Mouse (Mus musculus) liver, embryonic 14.5 days (tissue): Measurements from ENCODE around the gene Selenoh. TPM values are rescaled to one million over a fixed set of nuclear protein-coding genes. Genes with fewer than 3 reads are reported as not detected.
"Not testable (repeated sequence)": the region's sequence is repeated elsewhere in the genome, so short reads cannot be mapped to it uniquely, and the experiment has no call there.

Source experiments
- ATAC-seq: fragments of 200-750 bp; cut with Nextera tagmentation; 2 replicates; pipeline ENCODE4 v1.8.0; 2017; ENCODE audit warnings: moderate number of reproducible peaks, mild to moderate bottlenecking, moderate library complexity; ENCODE audit not compliant: insufficient read depth
- DNase-seq, 3 experiments: peaks; one replicate each; pipeline ENCODE4 v3.0.0-alpha.2; 2012 to 2013; ENCODE audit warnings: low read depth in 3 of 3, low spot score in 3 of 3
- H3K27ac ChIP-seq: fragments of 300-500 bp; sonication (generic); 2 replicates; pipeline ENCODE4 v1.5.1; 2014; ENCODE audit warnings: moderate library complexity, mild to moderate bottlenecking, control low read depth, inconsistent platforms
- H3K27me3 ChIP-seq: fragments of 300-500 bp; sonication (generic); 2 replicates; pipeline ENCODE4 v1.6.1; 2014; ENCODE audit warnings: mild to moderate bottlenecking, low read length, moderate library complexity; ENCODE audit not compliant: control insufficient read depth, insufficient read depth
- H3K36me3 ChIP-seq: fragments of 300-500 bp; sonication (generic); replicated peaks from 2 replicates; pipeline ENCODE4 v1.6.1; 2014; ENCODE audit warnings: low read depth; ENCODE audit not compliant: control insufficient read depth, insufficient read depth
- H3K4me1 ChIP-seq, 2 experiments: fragments of 200-500 bp in 1 of 2; fragments of 300-500 bp in 1 of 2; sonication (generic) in 1 of 2; replicated peaks; 2 replicates each; pipeline ENCODE4 v1.6.1; 2012 to 2014; ENCODE audit warnings: antibody characterized with exemption in 1 of 2, inconsistent platforms in 1 of 2, low read length in 1 of 2; ENCODE audit not compliant: control insufficient read depth in 2 of 2, insufficient read depth in 2 of 2
- H3K4me2 ChIP-seq: fragments of 300-500 bp; sonication (generic); 2 replicates; pipeline ENCODE4 v1.6.1; 2014; ENCODE audit warnings: low read depth, mild to moderate bottlenecking, control low read depth, moderate library complexity
- H3K4me3 ChIP-seq, 2 experiments: fragments of 200-500 bp in 1 of 2; fragments of 300-500 bp in 1 of 2; sonication (generic) in 1 of 2; 2 replicates each; pipeline ENCODE4 v1.5.1; 2012 to 2014; ENCODE audit warnings: low read depth in 2 of 2, low read length in 2 of 2, mild to moderate bottlenecking in 2 of 2, control low read depth in 1 of 2, inconsistent platforms in 1 of 2, moderate library complexity in 1 of 2; ENCODE audit not compliant: insufficient read depth in 1 of 2
- H3K9ac ChIP-seq: fragments of 300-500 bp; sonication (generic); replicated peaks from 2 replicates; pipeline ENCODE4 v1.6.1; 2014; ENCODE audit warnings: mild to moderate bottlenecking, control low read depth, moderate library complexity
- H3K9me3 ChIP-seq: fragments of 300-500 bp; sonication (generic); 2 replicates; pipeline ENCODE4 v1.6.1; 2016; ENCODE audit warnings: low read length, mixed read lengths; ENCODE audit not compliant: control insufficient read depth
- CTCF ChIP-seq: IDR thresholded peaks from 2 replicates; pipeline ENCODE4 v1.5.1; 2016; ENCODE audit warnings: antibody characterized with exemption, low read depth, control low read depth
- EP300 ChIP-seq: IDR thresholded peaks from 2 replicates; pipeline ENCODE4 v1.6.1; 2016; ENCODE audit warnings: antibody characterized with exemption, low read depth
- WGBS: fragments of 180-500 bp; shearing (Covaris S2); extraction: QIAGEN DNeasy Blood & Tissue Kit; methylation state at CpG from one replicate; pipeline ENCODE4 v1.1.7; 2014; ENCODE audit not compliant: insufficient replicate concordance; 5-methylcytosine and 5-hydroxymethylcytosine counted together
- polyA plus RNA-seq, 2 experiments: library from polyadenylated mRNA; depleted of rRNA in 1 of 2; stranded (reverse) in 1 of 2; unstranded in 1 of 2; fragments of >200 nt; fragmentation: Nextera tagmentation in 1 of 2; extraction: Ambion mirVana in 1 of 2; gene quantifications; 2 replicates each; pipeline versions ENCODE4 v1.2.1 to v1.2.3; 2012 to 2014

Gene Selenoh
- polyA plus RNA-seq, 2 experiments = 97.8 to 115 TPM

DNA sequence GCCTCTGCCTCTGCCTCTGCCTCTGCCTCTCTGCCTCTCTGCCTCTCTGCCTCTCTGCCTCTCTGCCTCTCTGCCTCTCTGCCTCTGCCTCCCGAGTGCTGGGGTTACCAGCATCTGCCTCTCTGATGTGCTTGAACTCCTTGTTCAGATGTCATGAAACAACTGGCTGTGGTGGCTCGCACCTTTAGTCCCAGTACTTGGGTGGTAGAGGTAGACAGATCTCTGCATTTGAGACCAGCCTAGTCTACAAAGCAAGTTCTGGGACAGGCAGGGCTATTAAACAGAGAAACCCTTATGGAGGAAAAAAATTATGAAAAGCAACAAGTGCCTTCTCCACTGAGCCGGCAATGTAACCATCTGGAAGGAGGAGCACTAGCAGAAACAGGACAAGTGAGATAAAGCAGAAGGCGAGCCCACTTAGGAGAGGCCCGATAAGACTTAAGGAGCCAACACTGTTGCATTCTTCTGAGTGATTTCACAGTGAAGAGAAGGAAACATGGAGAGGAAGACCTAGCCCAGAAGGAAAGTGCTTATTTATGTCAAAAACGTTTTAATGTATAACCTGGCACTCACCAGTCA, 12.1 kb upstream of the Selenoh start:
- peak overlapping the region; percentile 41 to 53 for H3K4me3 ChIP-seq
- ATAC-seq (peak; percentile 52), DNase-seq (peak; percentile 62 to 74 (median 65))
- 15% methylated on average over 6 of the region's 6 CpGs for WGBS
- TF ChIP-seq CTCF (no peak), EP300 (peak; percentile 79)
- no peaks in the 10 kb centered on the region for H3K27me3 ChIP-seq
- H3K27ac ChIP-seq = peak overlapping the region; percentile 98
- H3K9ac ChIP-seq = peak overlapping the region; percentile 67
- peaks cover 37% of the 10 kb centered on the region for H3K36me3 ChIP-seq
- H3K9me3 ChIP-seq = no peaks in the 10 kb centered on the region
- H3K4me1 ChIP-seq = peaks cover 17 to 21% of the 10 kb centered on the region in 2 experiments
- peak overlapping the region; percentile 78 for H3K4me2 ChIP-seq

DNA sequence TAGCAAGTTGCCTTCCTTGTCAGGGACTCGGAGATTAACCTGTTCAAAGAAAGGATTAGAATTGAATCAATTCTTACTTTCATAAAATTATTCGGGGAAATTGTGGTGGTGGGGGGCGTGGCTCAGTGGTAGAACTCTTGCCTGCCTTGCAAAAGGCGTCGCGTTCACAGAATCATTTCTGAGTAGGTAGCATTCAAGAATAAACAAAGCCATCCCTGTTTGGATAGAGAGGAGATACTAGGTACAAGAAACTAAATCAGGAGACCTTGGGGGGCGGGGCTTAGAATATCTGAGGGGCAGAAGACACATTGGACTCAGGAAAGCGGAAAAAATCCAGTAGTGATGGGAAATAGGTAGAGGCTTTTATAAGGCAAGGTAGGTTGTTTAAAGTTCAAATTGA, 8.4 kb upstream of the Selenoh start, which contains the start of gene Tmx2:
TSS of gene Tmx2 (minus strand) at position 125 of the 400 bp plus-strand sequence.
- Histone ChIP-seq H3K4me1 (peaks cover 25 to 31% of the 10 kb centered on the region in 2 experiments), H3K9me3 (no peaks in the 10 kb centered on the region), H3K36me3 (peaks cover 22% of the 10 kb centered on the region), H3K27me3 (no peaks in the 10 kb centered on the region), H3K4me2 (peak within 1 kb of the TSS; percentile 97), H3K9ac (peak within 1 kb of the TSS; percentile 85), H3K4me3 (peak within 1 kb of the TSS; percentile 96 to 98), H3K27ac (peak within 1 kb of the TSS; percentile 74)
- no peak for TF ChIP-seq CTCF
- TF ChIP-seq EP300 = no peak
- DNase-seq = no peak
- 9% methylated on average over 8 of the region's 8 CpGs for WGBS
- ATAC-seq = no peak

GRCm38 (mm10) chr2:84677968-84678880, 7.7 kb upstream of the Selenoh start, which contains the start of the genes Gm28635 and Med19:
Gene Gm28635 (minus strand): TSS chr2:84678041.
Gene Med19 (plus strand): TSS chr2:84678402.
- H3K9me3 ChIP-seq = no peaks in the 10 kb centered on the region
- peak; percentile 100 for DNase-seq

DNA sequence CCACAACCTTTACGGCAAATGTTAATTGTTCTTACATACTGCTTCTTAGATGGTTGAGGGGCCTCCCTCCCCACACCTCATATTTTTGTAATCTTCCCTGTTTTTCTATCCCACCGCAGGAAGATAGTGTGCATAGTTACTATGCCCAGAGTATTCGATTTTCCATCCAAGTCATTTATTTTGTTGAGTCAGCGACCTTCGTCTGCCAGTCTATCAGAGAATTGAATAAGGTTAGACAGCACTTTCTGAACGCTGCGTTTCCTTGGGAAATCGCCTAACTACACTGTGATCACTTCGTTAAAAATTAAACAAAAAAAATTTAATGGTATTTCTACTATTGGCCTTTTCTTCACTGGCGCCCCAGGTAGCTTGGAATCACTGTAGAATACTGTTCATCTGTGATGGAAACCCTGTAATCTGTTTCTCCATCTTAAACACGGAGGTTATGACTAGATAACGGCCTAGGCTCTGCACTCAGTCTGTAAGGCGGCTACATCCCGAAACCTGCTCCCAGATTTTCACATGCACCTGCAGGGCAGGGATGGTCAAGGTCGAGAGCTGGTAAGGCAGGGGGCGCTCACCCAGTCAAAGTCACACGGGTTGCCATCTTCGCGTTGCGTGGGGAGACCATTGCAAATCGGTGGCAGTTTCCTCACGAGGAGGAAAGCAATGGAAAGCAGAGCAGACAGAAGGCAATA, 6.8 kb upstream of the Selenoh start:
- no peaks in the 10 kb centered on the region for H3K27me3 ChIP-seq
- H3K4me2 ChIP-seq = peak overlapping the region; percentile 94
- peaks cover 19 to 28% of the 10 kb centered on the region in 2 experiments for H3K4me1 ChIP-seq
- no peaks in the 10 kb centered on the region for H3K9me3 ChIP-seq
- TF ChIP-seq EP300 = no peak
- peak; percentile 77 for TF ChIP-seq CTCF
- H3K36me3 ChIP-seq = peaks cover 34% of the 10 kb centered on the region
- DNase-seq = no peak
- WGBS = 8% methylated on average over 22 of the region's 22 CpGs
- peak overlapping the region; percentile 85 to 96 for H3K4me3 ChIP-seq
- ATAC-seq = peak; percentile 42
- H3K27ac ChIP-seq = peak overlapping the region; percentile 59
- peak overlapping the region; percentile 78 for H3K9ac ChIP-seq

More at GRCm38 (mm10) chr2:84677968-84678880, 7.7 kb upstream of the Selenoh start, which contains the start of the genes Gm28635 and Med19:
- no peaks in the 10 kb centered on the region for H3K27me3 ChIP-seq
- H3K27ac ChIP-seq = peak within 1 kb of the TSS; percentile 74
- ATAC-seq = peak; percentile 96
- H3K4me1 ChIP-seq = peaks cover 22 to 28% of the 10 kb centered on the region in 2 experiments
- peaks cover 26% of the 10 kb centered on the region for H3K36me3 ChIP-seq
- H3K4me2 ChIP-seq = peak within 1 kb of the TSS; percentile 97
- TF ChIP-seq CTCF (peak; percentile 26; the same call in 1 of the 2 replicates), EP300 (no peak)
- WGBS = under 1% methylated on average over 44 of the region's 44 CpGs
- peak within 1 kb of the TSS; percentile 85 for H3K9ac ChIP-seq
- peak within 1 kb of the TSS; percentile 96 to 98 for H3K4me3 ChIP-seq

DNA sequence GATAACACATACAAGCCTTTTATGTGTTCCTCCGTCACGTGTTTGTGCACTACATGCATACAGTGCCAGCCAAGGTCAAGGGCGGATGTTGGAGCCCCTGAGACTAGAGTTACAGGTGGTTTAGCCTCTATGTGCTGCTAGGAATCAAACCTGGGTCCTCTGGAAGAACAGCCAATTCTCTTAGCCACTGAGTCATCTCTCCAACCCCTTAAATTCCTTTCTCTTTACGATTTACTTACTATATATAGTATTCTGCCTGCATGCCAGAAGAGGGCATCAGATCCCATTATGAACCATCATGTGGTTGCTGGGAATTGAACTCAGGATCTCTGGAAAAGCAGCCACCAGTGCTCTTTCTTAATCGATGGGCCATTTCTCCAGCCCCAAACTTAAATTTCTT, 965 bp upstream of the Selenoh start:
- not testable (repeated sequence) for ATAC-seq, H3K9me3 ChIP-seq, DNase-seq, H3K4me3 ChIP-seq, H3K27me3 ChIP-seq, H3K27ac ChIP-seq, H3K9ac ChIP-seq, H3K4me2 ChIP-seq
- H3K36me3 ChIP-seq = peaks cover 32% of the 10 kb centered on the region
- H3K4me1 ChIP-seq = peaks cover 8 to 13% of the 10 kb centered on the region in 2 experiments
- 75% methylated on average over 4 of the region's 5 CpGs for WGBS
